Mouse (Mus musculus) limb, embryonic 11.5 days (tissue): Measurements from ENCODE around the gene Nfkbil1. TPM values are rescaled to one million over a fixed set of nuclear protein-coding genes. Genes with fewer than 3 reads are reported as not detected.

Experiments used
- ATAC-seq: fragments of 200-750 bp; cut with Nextera tagmentation; 2 replicates; pipeline ENCODE4 v1.8.0; 2017; ENCODE audit warnings: low read depth; ENCODE audit not compliant: insufficient number of reproducible peaks, low FRiP score, low TSS enrichment
- DNase-seq: peaks from one replicate; pipeline ENCODE4 v3.0.0-alpha.2; 2015; ENCODE audit warnings: low spot score
- H3K27ac ChIP-seq: fragments of 300-500 bp; sonication (generic); replicated peaks from 2 replicates; pipeline ENCODE4 v1.5.1; 2014; ENCODE audit warnings: low read depth, mild to moderate bottlenecking, low read length
- H3K27me3 ChIP-seq: fragments of 300-500 bp; sonication (generic); 2 replicates; pipeline ENCODE4 v1.6.1; 2014; ENCODE audit warnings: mild to moderate bottlenecking, low read length, mixed read lengths; ENCODE audit not compliant: control insufficient read depth, insufficient read depth
- H3K36me3 ChIP-seq: fragments of 300-500 bp; sonication (generic); 2 replicates; pipeline ENCODE4 v1.6.1; 2014; ENCODE audit warnings: mild to moderate bottlenecking, low read length, moderate library complexity, mixed read lengths; ENCODE audit not compliant: control insufficient read depth, insufficient read depth
- H3K4me1 ChIP-seq: fragments of 300-500 bp; sonication (generic); 2 replicates; pipeline ENCODE4 v1.6.1; 2014; ENCODE audit warnings: low read length, mixed read lengths; ENCODE audit not compliant: control insufficient read depth, insufficient read depth
- H3K4me2 ChIP-seq: fragments of 300-500 bp; sonication (generic); 2 replicates; pipeline ENCODE4 v1.6.1; 2014; ENCODE audit warnings: low read depth, mild to moderate bottlenecking, moderate library complexity; ENCODE audit not compliant: severe bottlenecking
- H3K4me3 ChIP-seq: fragments of 300-500 bp; sonication (generic); 2 replicates; pipeline ENCODE4 v1.5.1; 2014; ENCODE audit warnings: low read depth, low read length
- H3K9ac ChIP-seq: fragments of 300-500 bp; sonication (generic); 2 replicates; pipeline ENCODE4 v1.6.1; 2014; ENCODE audit warnings: mild to moderate bottlenecking, low read length
- H3K9me3 ChIP-seq: fragments of 300-500 bp; sonication (generic); 2 replicates; pipeline ENCODE4 v1.6.1; 2016; ENCODE audit warnings: low read length; ENCODE audit not compliant: control insufficient read depth
- WGBS: fragments of 180-500 bp; shearing (Covaris S2); extraction: QIAGEN DNeasy Blood & Tissue Kit; methylation state at CpG from one replicate; pipeline ENCODE4 v1.1.7; 2014; 5-methylcytosine and 5-hydroxymethylcytosine counted together
- polyA plus RNA-seq: library from polyadenylated mRNA; unstranded; fragments of >200 nt; fragmentation: Nextera tagmentation; extraction: Ambion mirVana; gene quantifications from 2 replicates; pipeline ENCODE4 v1.2.1, GENCODE M21; 2014

Gene Nfkbil1
- polyA plus RNA-seq, 1 experiment from 2014 or later, result 4.0 TPM

DNA sequence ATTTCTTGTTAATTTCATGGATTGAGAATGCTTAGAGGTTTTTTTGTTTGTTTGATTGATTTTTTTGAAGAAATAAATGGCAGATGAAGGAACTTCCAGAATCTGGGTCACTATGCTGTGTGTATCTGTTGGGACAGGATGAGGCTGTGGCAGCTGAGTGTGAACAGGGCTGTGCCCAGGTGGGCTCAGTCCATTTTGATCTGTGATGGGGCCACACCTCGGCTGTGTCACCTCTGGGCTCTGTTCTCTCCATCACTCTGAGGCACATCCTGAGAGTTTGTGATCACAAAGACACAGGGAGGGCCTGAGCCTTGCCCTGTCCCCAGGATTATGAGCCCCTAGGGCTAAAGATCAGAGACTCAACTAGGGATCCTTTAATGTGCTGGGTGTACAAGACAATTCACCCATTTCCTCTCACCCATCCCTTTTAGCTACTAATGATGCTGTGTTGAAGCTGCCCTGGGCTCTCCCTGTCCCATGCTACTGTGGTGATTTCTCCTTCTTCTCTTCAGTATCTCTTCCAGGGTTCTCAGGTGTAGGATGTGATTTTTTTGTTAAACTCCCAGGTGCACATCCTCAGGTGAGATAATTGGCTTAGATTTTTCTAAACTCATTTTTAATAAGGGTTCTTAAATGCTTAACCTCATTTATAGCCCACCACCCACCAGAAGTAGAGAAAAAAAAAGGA is 32.0 kb upstream of the Nfkbil1 start:
- ATAC-seq, result no peak
- Histone ChIP-seq H3K27me3 (peaks cover 21% of the 10 kb centered on the region), H3K4me1 (no peaks in the 10 kb centered on the region), H3K9ac (no peak overlapping the region), H3K4me2 (no peak overlapping the region), H3K9me3 (no peaks in the 10 kb centered on the region), H3K4me3 (no peak overlapping the region), H3K36me3 (no peaks in the 10 kb centered on the region), H3K27ac (no peak overlapping the region)
- WGBS, result 57% methylated on average over 1 of the region's 1 CpGs
- DNase-seq, result no peak

- Histone ChIP-seq H3K4me2 (peak overlapping the region; percentile 95), H3K9ac (peak overlapping the region; percentile 47; the same call in 1 of the 2 replicates), H3K4me1 (no peaks in the 10 kb centered on the region), H3K27me3 (peaks cover 31% of the 10 kb centered on the region), H3K27ac (no peak overlapping the region), H3K36me3 (no peaks in the 10 kb centered on the region), H3K4me3 (peak overlapping the region; percentile 60), H3K9me3 (no peaks in the 10 kb centered on the region)
- DNase-seq, result peak; percentile 39
- ATAC-seq, result no peak
- under 1% methylated on average over 31 of the region's 31 CpGs for WGBS
Observed at GRCm38 (mm10) chr17:35263523-35263883, 27.9 kb upstream of the Nfkbil1 start.

DNA sequence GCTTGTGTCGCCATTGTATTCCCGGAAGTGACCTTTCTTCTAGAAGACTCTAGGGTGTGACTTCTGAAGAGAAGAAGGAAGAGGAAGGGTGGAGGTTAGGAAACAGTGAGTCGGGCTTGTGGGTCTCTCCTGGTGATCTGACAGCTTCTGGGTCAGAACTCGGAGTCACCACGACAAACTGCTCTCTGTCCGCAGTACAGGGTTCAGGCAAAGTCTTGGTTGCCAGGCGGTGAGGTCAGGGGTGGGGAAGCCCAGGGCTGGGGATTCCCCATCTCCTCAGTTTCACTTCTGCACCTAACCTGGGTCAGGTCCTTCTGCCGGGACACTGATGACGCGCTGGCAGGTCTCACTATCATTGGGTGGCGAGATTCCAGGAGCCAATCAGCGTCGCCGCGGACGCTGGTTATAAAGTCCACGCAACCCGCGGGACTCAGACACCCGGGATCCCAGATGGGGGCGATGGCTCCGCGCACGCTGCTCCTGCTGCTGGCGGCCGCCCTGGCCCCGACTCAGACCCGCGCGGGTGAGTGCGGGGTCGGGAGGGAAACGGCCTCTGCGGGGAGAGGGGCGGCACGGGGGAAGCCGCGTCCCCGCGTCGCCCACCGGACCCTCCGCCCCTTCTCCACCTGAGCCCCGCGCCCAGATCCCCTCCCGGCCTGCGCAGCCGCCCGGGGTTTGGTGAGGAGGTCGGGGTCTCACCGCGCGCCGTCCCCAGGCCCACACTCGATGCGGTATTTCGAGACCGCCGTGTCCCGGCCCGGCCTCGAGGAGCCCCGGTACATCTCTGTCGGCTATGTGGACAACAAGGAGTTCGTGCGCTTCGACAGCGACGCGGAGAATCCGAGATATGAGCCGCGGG is 27.3 kb upstream of the Nfkbil1 start, which contains the start of gene H2-D1:
H2-D1 (plus strand) TSS at position 67 of the 859 bp plus-strand sequence.
- Histone ChIP-seq H3K4me1 (no peaks in the 10 kb centered on the region), H3K9ac (peak within 1 kb of the TSS; percentile 47; the same call in 1 of the 2 replicates), H3K4me3 (peak within 1 kb of the TSS; percentile 60), H3K4me2 (peak within 1 kb of the TSS; percentile 95), H3K27ac (no peak within 1 kb of the TSS), H3K36me3 (no peaks in the 10 kb centered on the region), H3K27me3 (peaks cover 31% of the 10 kb centered on the region), H3K9me3 (no peaks in the 10 kb centered on the region)
- DNase-seq (peak; percentile 92), ATAC-seq (peak; percentile 89)
- 2% methylated on average over 60 of the region's 73 CpGs for WGBS

- ATAC-seq, result no peak
- H3K36me3 ChIP-seq, result no peaks in the 10 kb centered on the region
Observed at GRCm38 (mm10) chr17:35261651-35262050, 26.1 kb upstream of the Nfkbil1 start.

DNA sequence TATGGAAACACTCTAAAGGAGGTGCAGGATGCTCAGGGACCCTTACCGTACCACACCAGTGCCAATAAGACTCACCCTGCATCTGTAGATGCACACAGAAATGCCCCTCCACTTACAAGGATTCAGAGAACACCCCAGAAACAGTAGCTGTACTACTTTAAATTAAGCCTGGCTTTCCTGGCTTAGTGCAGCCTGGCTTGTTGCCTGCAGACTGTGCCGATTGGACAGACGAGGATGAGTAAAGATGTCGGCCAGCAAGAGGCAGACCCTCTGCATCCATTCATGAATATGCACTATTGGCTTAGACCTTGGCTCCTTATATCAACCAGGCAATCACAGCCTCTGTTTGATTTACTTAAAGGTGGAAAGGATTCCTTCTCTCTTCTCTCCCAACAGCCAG is 24.0 kb upstream of the Nfkbil1 start:
- H3K27me3 ChIP-seq, result peaks cover 27% of the 10 kb centered on the region
- DNase-seq (no peak), ATAC-seq (no peak)
- no peak overlapping the region for H3K27ac ChIP-seq
- H3K36me3 ChIP-seq, result no peaks in the 10 kb centered on the region
- no peaks in the 10 kb centered on the region for H3K4me1 ChIP-seq
- no peak overlapping the region for H3K4me3 ChIP-seq
- no peak overlapping the region for H3K9ac ChIP-seq
- H3K4me2 ChIP-seq, result no peak overlapping the region
- no peaks in the 10 kb centered on the region for H3K9me3 ChIP-seq
- 79% methylated on average over 4 of the region's 4 CpGs for WGBS

More at GRCm38 (mm10) chr17:35261651-35262050, 26.1 kb upstream of the Nfkbil1 start:
- H3K4me2 ChIP-seq, result no peak overlapping the region
- H3K9ac ChIP-seq, result no peak overlapping the region
- H3K4me3 ChIP-seq, result no peak overlapping the region; the same call in 1 of the 2 replicates
- DNase-seq, result no peak
- peaks cover 31% of the 10 kb centered on the region for H3K27me3 ChIP-seq
- no peaks in the 10 kb centered on the region for H3K9me3 ChIP-seq
- no peak overlapping the region for H3K27ac ChIP-seq
- H3K4me1 ChIP-seq, result no peaks in the 10 kb centered on the region
- 76% methylated on average over 13 of the region's 13 CpGs for WGBS

- Histone ChIP-seq H3K9me3 (no peaks in the 10 kb centered on the region), H3K4me2 (no peak overlapping the region), H3K36me3 (peaks cover 7% of the 10 kb centered on the region), H3K4me3 (no peak overlapping the region), H3K4me1 (no peaks in the 10 kb centered on the region), H3K9ac (no peak overlapping the region), H3K27me3 (peaks cover 19% of the 10 kb centered on the region), H3K27ac (no peak overlapping the region)
- 61% methylated on average over 13 of the region's 14 CpGs for WGBS
- ATAC-seq, result no peak
- no peak for DNase-seq
Observed at GRCm38 (mm10) chr17:35258492-35259478, 23.2 kb upstream of the Nfkbil1 start.

GRCm38 (mm10) chr17:35257824-35258491 is 22.4 kb upstream of the Nfkbil1 start:
- WGBS, result 19% methylated on average over 17 of the region's 17 CpGs
- H3K4me1 ChIP-seq, result no peaks in the 10 kb centered on the region
- peaks cover 8% of the 10 kb centered on the region for H3K36me3 ChIP-seq
- ATAC-seq, result no peak
- H3K27me3 ChIP-seq, result peaks cover 10% of the 10 kb centered on the region
- no peak overlapping the region for H3K27ac ChIP-seq
- no peak overlapping the region for H3K9ac ChIP-seq
- H3K9me3 ChIP-seq, result no peaks in the 10 kb centered on the region
- H3K4me2 ChIP-seq, result peak overlapping the region; percentile 8; the same call in 1 of the 2 replicates
- no peak overlapping the region for H3K4me3 ChIP-seq
- DNase-seq, result peak; percentile 89
